Mouse (Mus musculus) liver, embryonic 14.5 days (tissue): ENCODE data around the gene Peli2.

Experiments
- CTCF ChIP-seq: IDR thresholded peaks from 2 replicates; pipeline ENCODE4 v1.5.1; 2016; ENCODE audit warnings: antibody characterized with exemption, low read depth, control low read depth
- EP300 ChIP-seq: IDR thresholded peaks from 2 replicates; pipeline ENCODE4 v1.6.1; 2016; ENCODE audit warnings: antibody characterized with exemption, low read depth

DNA sequence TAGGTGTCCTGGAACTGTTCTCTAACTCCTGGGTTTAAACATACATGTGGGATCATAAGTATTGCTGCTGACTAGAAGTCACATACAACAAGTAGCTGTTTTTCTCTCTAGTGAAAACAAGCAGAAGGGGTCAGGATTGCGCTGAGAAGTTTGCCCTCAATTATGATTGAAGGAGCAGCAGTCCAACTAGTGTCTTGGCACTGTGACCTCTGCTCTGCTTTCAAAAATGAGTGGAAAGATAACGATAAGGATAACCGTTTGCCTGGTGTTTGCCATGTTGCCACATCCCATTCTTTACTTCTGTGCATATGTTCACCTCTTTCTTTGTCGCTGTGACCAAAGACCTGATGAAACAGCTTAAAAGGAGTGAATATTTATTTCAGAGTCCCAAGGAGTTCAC lies 167.0 kb downstream of the Peli2 start:
- TF ChIP-seq CTCF (no peak), EP300 (no peak)
